Mouse (Mus musculus) CH12.LX (cell line): ENCODE data around the gene Dlg2. TPM values are rescaled to one million over a fixed set of nuclear protein-coding genes. Genes with fewer than 3 reads are reported as not detected.

ENCODE experiments used
- DNase-seq: peaks from one replicate; pipeline ENCODE4 v3.0.0-alpha.2; 2013; ENCODE audit errors: extremely low read depth
- H3K27ac ChIP-seq: 2 replicates; pipeline ENCODE4 v1.5.1; 2012; ENCODE audit warnings: low read depth, mild to moderate bottlenecking, control low read depth, moderate library complexity; ENCODE audit not compliant: insufficient read depth
- H3K27me3 ChIP-seq: replicated peaks from 2 replicates; pipeline ENCODE3; 2012; ENCODE audit warnings: inconsistent platforms
- H3K36me3 ChIP-seq, 2 experiments: replicated peaks in 1 of 2; 2 replicates each; pipeline versions ENCODE3 to v1.6.1; 2012; ENCODE audit warnings: inconsistent platforms in 1 of 2, low read length in 1 of 2, mild to moderate bottlenecking in 1 of 2, mixed read lengths in 1 of 2, moderate library complexity in 1 of 2; ENCODE audit not compliant: control insufficient read depth in 1 of 2, insufficient read depth in 1 of 2
- H3K4me1 ChIP-seq, 2 experiments: 2 replicates each; pipeline ENCODE4 v1.6.1; 2012; ENCODE audit warnings: inconsistent platforms in 1 of 2, moderate library complexity in 1 of 2; ENCODE audit not compliant: insufficient read depth in 2 of 2, control insufficient read depth in 1 of 2
- H3K4me2 ChIP-seq: 2 replicates; pipeline ENCODE4 v1.6.1; 2012; ENCODE audit warnings: low read depth, mild to moderate bottlenecking, control low read depth; ENCODE audit not compliant: poor library complexity, insufficient read depth, severe bottlenecking
- H3K4me3 ChIP-seq, 3 experiments: fragments of 150-350 bp in 1 of 3; sonication (generic) in 1 of 3; replicated peaks in 1 of 3; 2 replicates each; pipeline versions ENCODE3 to v1.5.1; 2011 to 2012; ENCODE audit warnings: low read depth in 2 of 3, low read length in 2 of 3, mild to moderate bottlenecking in 2 of 3, moderate library complexity in 2 of 3, control low read depth in 1 of 3, improper control_type of control experiment in 1 of 3, inconsistent platforms in 1 of 3, mixed read lengths in 1 of 3; ENCODE audit not compliant: poor library complexity in 1 of 3
- H3K79me2 ChIP-seq: replicated peaks from 2 replicates; pipeline ENCODE4 v1.6.1; 2012; ENCODE audit warnings: mild to moderate bottlenecking, moderate library complexity; ENCODE audit not compliant: control insufficient read depth, poor library complexity, insufficient read depth, severe bottlenecking; ENCODE audit errors: extremely low read depth
- H3K9ac ChIP-seq: 2 replicates; pipeline ENCODE4 v1.6.1; 2012; ENCODE audit warnings: low read depth, mild to moderate bottlenecking, control low read depth, moderate library complexity; ENCODE audit not compliant: insufficient read depth
- H3K9me3 ChIP-seq: replicated peaks from 2 replicates; pipeline ENCODE3; 2012; ENCODE audit warnings: low read length, inconsistent platforms, mixed read lengths
- BHLHE40 ChIP-seq: IDR thresholded peaks from 2 replicates; pipeline ENCODE4 v1.6.1; 2011; ENCODE audit warnings: mild to moderate bottlenecking, low read depth, low read length, improper control_type of control experiment
- CHD1 ChIP-seq: IDR thresholded peaks from 2 replicates; pipeline ENCODE4 v1.6.1; 2012; ENCODE audit warnings: low read depth, low read length, improper control_type of control experiment, inconsistent platforms
- CHD2 ChIP-seq: IDR thresholded peaks from 2 replicates; pipeline ENCODE4 v1.6.1; 2011; ENCODE audit warnings: low read length, improper control_type of control experiment
- CTCF ChIP-seq, 2 experiments: IDR thresholded peaks in 1 of 2; conservative IDR thresholded peaks in 1 of 2; 2 replicates each; pipeline ENCODE4 v1.5.1; 2011 to 2012; ENCODE audit warnings: low read depth in 2 of 2, low read length in 2 of 2, improper control_type of control experiment in 1 of 2, inconsistent platforms in 1 of 2, mild to moderate bottlenecking in 1 of 2, moderate library complexity in 1 of 2
- ELF1 ChIP-seq: IDR thresholded peaks from 2 replicates; pipeline ENCODE4 v1.6.1; 2014; ENCODE audit warnings: low read depth, mild to moderate bottlenecking, inconsistent platforms, low read length, improper control_type of control experiment
- EP300 ChIP-seq: IDR thresholded peaks from 2 replicates; pipeline ENCODE4 v1.6.1; 2011; ENCODE audit warnings: low read length, improper control_type of control experiment
- ETS1 ChIP-seq: conservative IDR thresholded peaks from 2 replicates; pipeline ENCODE4 v1.6.1; 2012; ENCODE audit warnings: low read depth, mild to moderate bottlenecking, inconsistent platforms, low read length, improper control_type of control experiment, moderate library complexity
- GABPA ChIP-seq: IDR thresholded peaks from 2 replicates; pipeline ENCODE4 v1.6.1; 2012; ENCODE audit warnings: low read depth, low read length, improper control_type of control experiment, inconsistent platforms; ENCODE audit not compliant: insufficient replicate concordance
- HCFC1 ChIP-seq: IDR thresholded peaks from 2 replicates; pipeline ENCODE4 v1.6.1; 2012; ENCODE audit warnings: low read depth, mild to moderate bottlenecking, inconsistent platforms, low read length, improper control_type of control experiment
- KAT2A ChIP-seq: IDR thresholded peaks from 2 replicates; pipeline ENCODE4 v1.6.1; 2012; ENCODE audit warnings: low read length, improper control_type of control experiment, inconsistent platforms; ENCODE audit not compliant: insufficient replicate concordance
- MAFK ChIP-seq: IDR thresholded peaks from 2 replicates; pipeline ENCODE4 v1.6.1; 2011; ENCODE audit warnings: low read length, improper control_type of control experiment; ENCODE audit not compliant: insufficient replicate concordance
- MAX ChIP-seq: IDR thresholded peaks from 2 replicates; pipeline ENCODE4 v1.6.1; 2011; ENCODE audit warnings: low read length, improper control_type of control experiment
- MAZ ChIP-seq: IDR thresholded peaks from 2 replicates; pipeline ENCODE4 v1.6.1; 2012; ENCODE audit warnings: low read depth, mild to moderate bottlenecking, inconsistent platforms, low read length, improper control_type of control experiment, moderate library complexity
- MEF2A ChIP-seq: IDR thresholded peaks from 2 replicates; pipeline ENCODE4 v1.6.1; 2014; ENCODE audit warnings: low read depth, mild to moderate bottlenecking, inconsistent platforms, low read length, improper control_type of control experiment, borderline replicate concordance
- MXI1 ChIP-seq: IDR thresholded peaks from 2 replicates; pipeline ENCODE4 v1.6.1; 2011; ENCODE audit warnings: mild to moderate bottlenecking, low read depth, low read length, improper control_type of control experiment
- NELFE ChIP-seq: IDR thresholded peaks from 2 replicates; pipeline ENCODE4 v1.6.1; 2011; ENCODE audit warnings: low read depth, low read length, improper control_type of control experiment
- POLR2AphosphoS2 ChIP-seq: IDR thresholded peaks from 2 replicates; pipeline ENCODE4 v1.6.1; 2011; ENCODE audit warnings: low read depth, low read length, improper control_type of control experiment
- RAD21 ChIP-seq: IDR thresholded peaks from 2 replicates; pipeline ENCODE4 v1.6.1; 2011; ENCODE audit warnings: low read depth, mild to moderate bottlenecking, low read length, improper control_type of control experiment, moderate library complexity
- RCOR1 ChIP-seq: conservative IDR thresholded peaks from 2 replicates; pipeline ENCODE4 v1.6.1; 2012; ENCODE audit warnings: low read depth, mild to moderate bottlenecking, inconsistent platforms, low read length, improper control_type of control experiment
- SIN3A ChIP-seq: IDR thresholded peaks from 2 replicates; pipeline ENCODE4 v1.6.1; 2012; ENCODE audit warnings: low read length, improper control_type of control experiment, inconsistent platforms
- SMC3 ChIP-seq: IDR thresholded peaks from 2 replicates; pipeline ENCODE4 v1.6.1; 2011; ENCODE audit warnings: low read depth, low read length, improper control_type of control experiment
- TBP ChIP-seq: conservative IDR thresholded peaks from 2 replicates; pipeline ENCODE4 v1.6.1; 2011; ENCODE audit warnings: low read depth, low read length, improper control_type of control experiment
- TCF12 ChIP-seq: IDR thresholded peaks from 2 replicates; pipeline ENCODE4 v1.6.1; 2014; ENCODE audit warnings: low read depth, mild to moderate bottlenecking, inconsistent platforms, low read length, improper control_type of control experiment
- UBTF ChIP-seq: IDR thresholded peaks from 2 replicates; pipeline ENCODE4 v1.6.1; 2012; ENCODE audit warnings: low read depth, mild to moderate bottlenecking, inconsistent platforms, low read length, improper control_type of control experiment, moderate library complexity
- USF1 ChIP-seq: IDR thresholded peaks from 2 replicates; pipeline ENCODE4 v1.6.1; 2014; ENCODE audit warnings: low read depth, mild to moderate bottlenecking, inconsistent platforms, low read length, improper control_type of control experiment
- USF2 ChIP-seq: conservative IDR thresholded peaks from 2 replicates; pipeline ENCODE4 v1.6.1; 2011; ENCODE audit warnings: low read depth, low read length, improper control_type of control experiment
- ZC3H11A ChIP-seq: IDR thresholded peaks from 2 replicates; pipeline ENCODE4 v1.6.1; 2012; ENCODE audit warnings: low read depth, mild to moderate bottlenecking, inconsistent platforms, low read length, improper control_type of control experiment
- ZKSCAN1 ChIP-seq: IDR thresholded peaks from 2 replicates; pipeline ENCODE4 v1.6.1; 2012; ENCODE audit warnings: low read depth, inconsistent platforms, low read length, improper control_type of control experiment, borderline replicate concordance
- ZMIZ1 ChIP-seq: IDR thresholded peaks from 2 replicates; pipeline ENCODE4 v1.6.1; 2012; ENCODE audit warnings: low read depth, mild to moderate bottlenecking, inconsistent platforms, low read length, improper control_type of control experiment
- dilution Hi-C: fragments of 300-500 bp; cut with MboI; formaldehyde crosslinking; loops from 2 replicates; pipeline ENCODE4 v1.14.3; 2020; ENCODE audit warnings: low sequenced_read_pairs; ENCODE audit not compliant: extremely low pct_unique_long_range_greater_than_20kb, extremely low pct_ligation_motif_present
- in situ Hi-C: fragments of 300-500 bp; cut with MboI; formaldehyde crosslinking; loops from 3 replicates; pipeline ENCODE4 v1.14.3; 2019; ENCODE audit warnings: low sequenced_read_pairs, low pct_ligation_motif_present, low pct_unique_long_range_greater_than_20kb, mixed read lengths
- polyA plus RNA-seq: library from polyadenylated mRNA; unstranded; fragments of >175 nt; gene quantifications from 2 replicates; pipeline ENCODE4 v1.2.1, GENCODE M21; 2012; ENCODE audit warnings: low read depth; ENCODE audit not compliant: insufficient read length
- total RNA-seq, 2 experiments: library from RNA; depleted of rRNA; stranded (reverse); fragments of 300-350 nt in 1 of 2; fragments of >200 nt in 1 of 2; gene quantifications; 2 replicates each; pipeline ENCODE4 v1.2.3; 2012 to 2014

The Dlg2 gene
- total and polyA plus RNA-seq, 3 experiments, result 0.36 TPM; not detected in 2

GRCm38 (mm10) chr7:91785445-91785844, 1309.0 kb downstream of the Dlg2 start:
- no peaks in the 10 kb centered on the region for H3K79me2 ChIP-seq
- no peak for TF ChIP-seq MXI1
- TF ChIP-seq GABPA, result no peak
- no peak for TF ChIP-seq TBP
- no peak for TF ChIP-seq ZKSCAN1
- TF ChIP-seq EP300, result no peak
- TF ChIP-seq POLR2AphosphoS2, result no peak
- TF ChIP-seq ETS1, result no peak
- TF ChIP-seq USF2, result no peak
- TF ChIP-seq ZMIZ1, result no peak
- no peak for TF ChIP-seq NELFE
- TF ChIP-seq RCOR1, result no peak
- TF ChIP-seq MAZ, result no peak
- TF ChIP-seq ZC3H11A, result no peak
- TF ChIP-seq HCFC1, result no peak
- TF ChIP-seq ELF1, result no peak
- TF ChIP-seq BHLHE40, result no peak
- no peak for TF ChIP-seq TCF12
- no peak for TF ChIP-seq CHD2
- TF ChIP-seq, all 38 proteins: peak for 0
- DNase-seq, result no peak
- Histone ChIP-seq H3K9me3 (no peaks in the 10 kb centered on the region), H3K4me3 (no peak overlapping the region), H3K4me1 (no peaks in the 10 kb centered on the region), H3K27me3 (no peaks in the 10 kb centered on the region), H3K4me2 (no peak overlapping the region), H3K9ac (no peak overlapping the region), H3K36me3 (no peaks in the 10 kb centered on the region), H3K27ac (no peak overlapping the region)
- in situ Hi-C loops, result no loop called here
- dilution Hi-C loops, result no loop called here

GRCm38 (mm10) chr7:91785871-91786270, 1309.4 kb downstream of the Dlg2 start:
- Histone ChIP-seq H3K9ac (no peak overlapping the region), H3K27me3 (no peaks in the 10 kb centered on the region), H3K4me3 (no peak overlapping the region), H3K27ac (no peak overlapping the region), H3K36me3 (no peaks in the 10 kb centered on the region), H3K4me2 (no peak overlapping the region), H3K4me1 (no peaks in the 10 kb centered on the region), H3K9me3 (no peaks in the 10 kb centered on the region), H3K79me2 (no peaks in the 10 kb centered on the region)
- dilution Hi-C loops, result no loop called here
- no peak for DNase-seq
- in situ Hi-C loops, result no loop called here
- TF ChIP-seq SIN3A (no peak), ZKSCAN1 (no peak), ZC3H11A (no peak), ELF1 (no peak), USF1 (no peak), KAT2A (no peak), MAFK (no peak), CTCF (conservative IDR thresholded peaks at IDR 0.05 in 1 of 2, IDR thresholded peaks at IDR 0.05 in 1 of 2; ENCODE audit: low read depth in 2 of 2, low read length in 2 of 2) (no peak), MXI1 (no peak), SMC3 (no peak), MAZ (no peak), EP300 (no peak), RAD21 (no peak), ZMIZ1 (no peak), NELFE (no peak), MEF2A (no peak), UBTF (no peak), CHD1 (no peak), MAX (no peak)
